Mouse (Mus musculus) G1E (cell line): ENCODE results near the gene Clmn. TPM values are rescaled to one million over a fixed set of nuclear protein-coding genes. Genes with fewer than 3 reads are reported as not detected.

Experiments used
- ATAC-seq: 2 replicates; pipeline ENCODE4 v1.8.0; 2016; ENCODE audit warnings: mild to moderate bottlenecking; ENCODE audit not compliant: insufficient number of reproducible peaks, poor library complexity, low FRiP score, severe bottlenecking; ENCODE audit errors: extremely low read depth
- DNase-seq: peaks from one replicate; pipeline ENCODE4 v3.0.0; 2012; ENCODE audit warnings: low spot score
- H3K27me3 ChIP-seq: 2 replicates; pipeline ENCODE4 v1.6.1; 2012; ENCODE audit warnings: mild to moderate bottlenecking, low read length, inconsistent platforms; ENCODE audit not compliant: insufficient read depth
- H3K36me3 ChIP-seq: replicated peaks from 2 replicates; pipeline ENCODE3; 2012; ENCODE audit warnings: mild to moderate bottlenecking, inconsistent platforms
- H3K4me1 ChIP-seq: 2 replicates; pipeline ENCODE4 v1.6.1; 2012; ENCODE audit warnings: low read depth, low read length, inconsistent platforms, mixed read lengths; ENCODE audit not compliant: insufficient read depth
- H3K4me3 ChIP-seq: 2 replicates; pipeline ENCODE4 v1.5.1; 2012; ENCODE audit warnings: low read depth, mild to moderate bottlenecking, inconsistent platforms, low read length, moderate library complexity, mixed read lengths
- H3K9me3 ChIP-seq: replicated peaks from 2 replicates; pipeline ENCODE4 v1.6.1; 2012; ENCODE audit warnings: inconsistent platforms
- CTCF ChIP-seq: IDR thresholded peaks from 2 replicates; pipeline ENCODE4 v1.5.1; 2012; ENCODE audit warnings: low read depth, low read length, inconsistent platforms, mixed read lengths
- GATA1 ChIP-seq: IDR thresholded peaks from 2 replicates; pipeline ENCODE4 v1.6.1; 2012; ENCODE audit warnings: borderline replicate concordance, low read length, inconsistent platforms, mixed read lengths
- GATA2 ChIP-seq: IDR thresholded peaks from 2 replicates; pipeline ENCODE4 v1.6.1; 2012; ENCODE audit warnings: low read depth, low read length, inconsistent platforms, borderline replicate concordance
- POLR2AphosphoS5 ChIP-seq: IDR thresholded peaks from 2 replicates; pipeline ENCODE4 v1.6.1; 2012; ENCODE audit warnings: low read depth, low read length, inconsistent platforms; ENCODE audit not compliant: insufficient replicate concordance
- TAL1 ChIP-seq: conservative IDR thresholded peaks from 2 replicates; pipeline ENCODE4 v1.6.1; 2012; ENCODE audit warnings: low read depth, low read length, inconsistent platforms, mixed read lengths
- polyA plus RNA-seq: library from polyadenylated mRNA; stranded (reverse); fragments of >175 nt; gene quantifications from 2 replicates; pipeline ENCODE4 v1.2.3, GENCODE M21; 2012
- total RNA-seq, 2 experiments: library from RNA; stranded (forward) in 1 of 2; stranded (reverse) in 1 of 2; fragments of 200-1000 nt in 1 of 2; fragments of >200 nt in 1 of 2; fragmentation: Nextera tagmentation in 1 of 2; gene quantifications; 2 replicates each; pipeline ENCODE4 v1.2.3; 2014 to 2017

The Clmn gene
- total and polyA plus RNA-seq, 3 experiments: 0.27 TPM; not detected in 2

DNA sequence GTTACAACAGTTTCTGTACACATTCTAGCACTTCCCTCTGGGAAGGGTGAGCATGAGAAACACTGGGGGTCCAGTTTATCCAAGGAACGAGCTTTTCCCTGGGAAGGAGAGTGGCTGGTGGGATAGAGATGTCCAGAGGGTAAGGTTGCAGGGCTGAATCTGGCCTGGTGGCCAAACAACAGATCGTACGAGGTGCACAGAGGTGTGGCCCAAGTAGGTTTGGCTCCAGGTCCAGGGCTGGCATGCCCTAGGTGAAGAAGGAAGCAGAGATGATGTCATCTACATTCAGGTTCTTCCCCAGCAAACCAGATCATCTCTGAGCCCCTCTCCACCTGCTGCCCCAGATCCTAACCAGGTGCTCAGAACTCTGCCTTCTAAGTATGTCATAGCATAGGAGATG is 8.3 kb downstream of the Clmn start:
- ATAC-seq (no peak), DNase-seq (no peak)
- H3K36me3 ChIP-seq: no peaks in the 10 kb centered on the region
- H3K4me1 ChIP-seq: no peaks in the 10 kb centered on the region
- TF ChIP-seq TAL1 (no peak), POLR2AphosphoS5 (no peak), CTCF (no peak), GATA1 (no peak), GATA2 (no peak)
- H3K9me3 ChIP-seq: peaks cover 85% of the 10 kb centered on the region
- H3K4me3 ChIP-seq: no peak overlapping the region
- no peaks in the 10 kb centered on the region for H3K27me3 ChIP-seq

GRCm38 (mm10) chr12:104855548-104855947 is 9.3 kb downstream of the Clmn start:
- H3K4me3 ChIP-seq: no peak overlapping the region
- H3K9me3 ChIP-seq: peaks cover 83% of the 10 kb centered on the region
- TF ChIP-seq TAL1 (no peak), GATA2 (no peak), POLR2AphosphoS5 (no peak), CTCF (no peak), GATA1 (no peak)
- DNase-seq (no peak), ATAC-seq (no peak)
- no peaks in the 10 kb centered on the region for H3K27me3 ChIP-seq
- no peaks in the 10 kb centered on the region for H3K4me1 ChIP-seq
- no peaks in the 10 kb centered on the region for H3K36me3 ChIP-seq

DNA sequence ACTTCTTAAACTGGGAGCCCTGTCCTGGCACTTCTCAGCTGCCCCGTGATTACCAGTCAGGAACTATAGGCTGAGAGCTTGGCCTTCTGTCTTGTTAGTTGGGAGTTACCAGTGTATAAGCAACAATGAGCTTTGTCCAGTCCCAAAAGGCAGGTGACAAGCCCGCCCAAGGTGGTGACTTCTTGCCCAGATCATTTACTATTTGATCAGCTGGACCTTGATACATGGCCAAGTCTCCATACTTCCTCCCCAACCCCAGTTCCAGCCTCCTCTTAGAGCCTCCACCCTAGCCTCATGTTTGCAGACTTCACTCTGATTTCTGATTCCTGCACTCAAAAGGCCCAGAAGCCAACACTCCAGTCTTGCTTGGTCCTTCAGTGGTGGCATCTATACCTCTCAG is 10.1 kb downstream of the Clmn start:
- H3K4me3 ChIP-seq: no peak overlapping the region
- H3K4me1 ChIP-seq: no peaks in the 10 kb centered on the region
- TF ChIP-seq GATA1: no peak
- no peak for TF ChIP-seq POLR2AphosphoS5
- no peak for TF ChIP-seq CTCF
- no peak for TF ChIP-seq TAL1
- TF ChIP-seq GATA2: no peak
- H3K27me3 ChIP-seq: no peaks in the 10 kb centered on the region
- peaks cover 83% of the 10 kb centered on the region for H3K9me3 ChIP-seq
- DNase-seq (no peak), ATAC-seq (no peak)
- no peaks in the 10 kb centered on the region for H3K36me3 ChIP-seq

- Histone ChIP-seq H3K4me3 (no peak overlapping the region), H3K36me3 (no peaks in the 10 kb centered on the region), H3K9me3 (peaks cover 86% of the 10 kb centered on the region), H3K4me1 (no peaks in the 10 kb centered on the region), H3K27me3 (no peaks in the 10 kb centered on the region)
- DNase-seq (no peak), ATAC-seq (no peak)
- TF ChIP-seq POLR2AphosphoS5 (no peak), TAL1 (no peak), GATA2 (no peak), GATA1 (no peak), CTCF (no peak)
Observed at GRCm38 (mm10) chr12:104853374-104853773, 11.5 kb downstream of the Clmn start.

DNA sequence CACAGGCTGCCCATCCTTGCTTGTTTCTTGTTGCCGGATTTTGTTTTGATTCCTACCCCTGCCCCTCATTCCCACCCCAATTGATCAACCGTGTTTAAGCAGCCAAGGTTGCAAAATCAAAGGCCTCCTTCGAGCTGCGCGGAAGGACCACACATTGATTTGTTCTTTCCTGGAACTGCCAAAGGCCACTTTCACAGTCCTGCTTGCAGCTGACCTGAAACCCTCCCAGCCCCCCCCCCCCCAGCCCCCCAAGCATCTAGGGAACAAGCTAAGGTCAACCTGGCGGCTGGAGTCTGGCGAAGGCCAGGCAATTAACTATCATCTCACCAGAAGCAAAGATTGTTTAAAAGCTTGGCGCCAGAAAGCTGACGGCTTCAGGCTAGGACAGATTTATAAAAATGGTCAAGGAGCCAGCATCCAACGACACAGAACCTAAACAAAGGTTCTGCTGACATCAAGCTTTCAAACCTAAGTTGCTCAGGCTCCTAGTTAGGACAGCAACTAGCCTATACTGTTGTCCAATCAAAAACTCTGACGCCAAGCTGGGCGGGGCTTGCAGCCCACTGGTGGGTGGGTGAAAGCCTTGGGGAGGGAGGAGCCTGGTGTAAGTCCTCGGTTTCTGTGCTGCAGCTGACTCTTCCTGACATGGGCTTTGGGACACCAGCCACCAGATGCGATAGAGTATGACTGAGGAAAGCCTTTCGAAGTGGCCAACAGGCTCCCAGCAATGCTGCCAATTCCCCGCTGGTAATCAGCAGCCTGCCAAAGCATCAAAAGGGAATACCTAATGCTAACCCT is 13.0 kb downstream of the Clmn start:
- Histone ChIP-seq H3K4me3 (no peak overlapping the region), H3K36me3 (no peaks in the 10 kb centered on the region), H3K4me1 (no peaks in the 10 kb centered on the region), H3K27me3 (no peaks in the 10 kb centered on the region), H3K9me3 (peaks cover 87% of the 10 kb centered on the region)
- ATAC-seq (no peak), DNase-seq (no peak)
- TF ChIP-seq TAL1: no peak
- TF ChIP-seq POLR2AphosphoS5: no peak
- TF ChIP-seq CTCF: no peak
- no peak for TF ChIP-seq GATA1
- no peak for TF ChIP-seq GATA2

DNA sequence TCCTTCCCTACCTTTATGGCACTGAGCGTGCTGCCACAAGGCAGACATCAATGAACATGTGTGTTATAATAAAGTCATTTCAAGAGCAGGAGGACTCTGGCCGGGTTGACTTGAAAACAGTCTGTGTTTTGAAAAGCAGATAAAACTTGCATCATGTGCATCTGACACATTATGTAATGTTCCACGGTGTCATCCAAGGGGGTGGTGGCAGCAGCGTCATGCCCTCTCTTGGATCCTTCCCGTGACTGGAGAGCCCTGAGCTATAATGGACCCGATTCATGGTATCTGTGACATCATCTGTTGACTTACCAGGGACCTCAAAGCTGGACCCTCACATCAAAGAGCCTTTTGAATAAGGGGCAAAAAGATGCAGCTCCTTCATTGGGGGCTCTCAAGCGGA is 14.8 kb downstream of the Clmn start:
- TF ChIP-seq GATA2 (no peak), CTCF (no peak), GATA1 (no peak), TAL1 (no peak), POLR2AphosphoS5 (no peak)
- Histone ChIP-seq H3K4me3 (no peak overlapping the region), H3K9me3 (peaks cover 85% of the 10 kb centered on the region), H3K36me3 (no peaks in the 10 kb centered on the region), H3K27me3 (no peaks in the 10 kb centered on the region), H3K4me1 (no peaks in the 10 kb centered on the region)
- ATAC-seq: no peak
- DNase-seq: no peak
